Mouse (Mus musculus) stomach, embryonic 15.5 days (tissue): Measurements from ENCODE around the gene Ltf. TPM values are rescaled to one million over a fixed set of nuclear protein-coding genes. Genes with fewer than 3 reads are reported as not detected.

ENCODE experiments used
- ATAC-seq: fragments of 200-750 bp; cut with Nextera tagmentation; 2 replicates; pipeline ENCODE4 v1.8.0; 2017; ENCODE audit warnings: low read depth, moderate number of reproducible peaks, moderate TSS enrichment; ENCODE audit not compliant: insufficient read depth, low FRiP score
- H3K27ac ChIP-seq: fragments of 300-500 bp; sonication (generic); 2 replicates; pipeline ENCODE4 v1.5.1; 2015; ENCODE audit warnings: mild to moderate bottlenecking, inconsistent platforms
- H3K27me3 ChIP-seq: fragments of 300-500 bp; sonication (generic); replicated peaks from 2 replicates; pipeline ENCODE4 v1.6.1; 2015; ENCODE audit warnings: inconsistent platforms
- H3K36me3 ChIP-seq: fragments of 300-500 bp; sonication (generic); 2 replicates; pipeline ENCODE4 v1.6.1; 2015; ENCODE audit warnings: inconsistent platforms
- H3K4me1 ChIP-seq: fragments of 300-500 bp; sonication (generic); 2 replicates; pipeline ENCODE4 v1.6.1; 2015; ENCODE audit warnings: inconsistent platforms
- H3K4me2 ChIP-seq: fragments of 300-500 bp; sonication (generic); 2 replicates; pipeline ENCODE4 v1.6.1; 2015; ENCODE audit warnings: mild to moderate bottlenecking, inconsistent platforms
- H3K4me3 ChIP-seq: fragments of 300-500 bp; sonication (generic); replicated peaks from 2 replicates; pipeline ENCODE4 v1.5.1; 2015; ENCODE audit warnings: inconsistent platforms
- H3K9ac ChIP-seq: fragments of 300-500 bp; sonication (generic); 2 replicates; pipeline ENCODE4 v1.6.1; 2015; ENCODE audit warnings: inconsistent platforms
- H3K9me3 ChIP-seq: fragments of 300-500 bp; sonication (generic); 2 replicates; pipeline ENCODE4 v1.6.1; 2016; ENCODE audit warnings: inconsistent platforms
- WGBS: fragments of 180-500 bp; shearing (Covaris S2); methylation state at CpG from one replicate; pipeline ENCODE4 v1.1.7; 2015; 5-methylcytosine and 5-hydroxymethylcytosine counted together
- polyA plus RNA-seq: library from polyadenylated mRNA; unstranded; fragments of >200 nt; fragmentation: Nextera tagmentation; extraction: Ambion mirVana; gene quantifications from 2 replicates; pipeline ENCODE4 v1.2.1, GENCODE M21; 2015

Ltf gene
- polyA plus RNA-seq, 1 experiment from 2014 or later = 32.0 TPM

DNA sequence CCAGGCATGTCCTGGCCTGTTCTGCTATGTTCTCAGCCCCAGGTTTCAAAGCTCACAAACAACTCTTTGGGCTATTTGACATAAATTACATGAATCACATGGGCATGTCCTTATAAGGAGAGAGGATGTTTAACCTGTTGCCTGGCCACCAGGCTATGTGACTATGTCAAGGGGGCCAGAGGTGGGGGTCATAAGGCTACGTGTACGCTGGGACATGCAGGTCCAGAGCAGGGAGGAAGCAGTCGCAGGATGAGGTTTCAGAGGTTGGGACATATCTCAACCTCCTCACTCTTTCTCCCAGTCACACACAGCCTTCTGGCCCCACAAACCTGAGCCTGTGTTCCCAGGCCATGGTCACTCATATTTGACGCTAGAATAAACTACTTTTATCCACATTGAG lies 48.0 kb downstream of the Ltf start:
- no peak for ATAC-seq
- no peak overlapping the region for H3K27ac ChIP-seq
- no peak overlapping the region for H3K9ac ChIP-seq
- no peaks in the 10 kb centered on the region for H3K9me3 ChIP-seq
- 53% methylated on average over 4 of the region's 4 CpGs for WGBS
- H3K4me2 ChIP-seq = no peak overlapping the region
- H3K4me3 ChIP-seq = no peak overlapping the region
- no peaks in the 10 kb centered on the region for H3K27me3 ChIP-seq
- no peaks in the 10 kb centered on the region for H3K4me1 ChIP-seq
- no peaks in the 10 kb centered on the region for H3K36me3 ChIP-seq

DNA sequence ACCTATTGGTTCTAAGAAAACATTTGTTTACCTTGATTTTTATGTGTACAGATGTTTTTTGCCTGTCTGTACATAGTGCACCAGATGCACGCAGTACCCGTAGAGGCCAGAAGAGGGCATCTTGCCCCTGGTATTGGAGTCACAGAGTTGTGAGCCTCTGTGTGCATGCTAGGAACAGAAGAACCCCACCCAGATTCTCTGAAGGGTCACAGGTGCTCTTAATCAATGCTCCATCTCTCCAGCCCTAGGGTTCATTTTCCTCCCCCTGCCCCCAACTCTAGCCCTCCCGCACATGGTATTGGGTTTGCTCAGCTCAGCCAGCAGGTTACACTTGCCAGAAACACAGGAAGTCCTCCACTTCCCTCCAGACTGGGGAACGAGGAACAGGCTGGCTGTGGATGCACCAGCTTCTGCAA lies 51.5 kb downstream of the Ltf start:
- Histone ChIP-seq H3K4me2 (no peak overlapping the region), H3K9me3 (no peaks in the 10 kb centered on the region), H3K36me3 (no peaks in the 10 kb centered on the region), H3K9ac (no peak overlapping the region), H3K27ac (no peak overlapping the region), H3K27me3 (no peaks in the 10 kb centered on the region), H3K4me1 (no peaks in the 10 kb centered on the region), H3K4me3 (no peak overlapping the region)
- WGBS = 22% methylated on average over 4 of the region's 4 CpGs
- ATAC-seq = no peak

- WGBS = 42% methylated on average over 7 of the region's 7 CpGs
- Histone ChIP-seq H3K9ac (no peak overlapping the region), H3K27me3 (no peaks in the 10 kb centered on the region), H3K4me3 (no peak overlapping the region), H3K4me2 (no peak overlapping the region), H3K27ac (no peak overlapping the region), H3K9me3 (no peaks in the 10 kb centered on the region), H3K36me3 (no peaks in the 10 kb centered on the region), H3K4me1 (no peaks in the 10 kb centered on the region)
- no peak for ATAC-seq
Measured at GRCm38 (mm10) chr9:111072175-111072574, 53.1 kb downstream of the Ltf start.

GRCm38 (mm10) chr9:111072971-111073370 lies 53.9 kb downstream of the Ltf start:
- Histone ChIP-seq H3K36me3 (no peaks in the 10 kb centered on the region), H3K27me3 (no peaks in the 10 kb centered on the region), H3K9me3 (no peaks in the 10 kb centered on the region), H3K27ac (no peak overlapping the region), H3K4me1 (no peaks in the 10 kb centered on the region), H3K4me2 (no peak overlapping the region), H3K4me3 (no peak overlapping the region), H3K9ac (no peak overlapping the region)
- ATAC-seq = no peak
- 69% methylated on average over 4 of the region's 4 CpGs for WGBS

GRCm38 (mm10) chr9:111077745-111078144 lies 58.7 kb downstream of the Ltf start:
- 66% methylated on average over 5 of the region's 5 CpGs for WGBS
- no peaks in the 10 kb centered on the region for H3K4me1 ChIP-seq
- H3K9ac ChIP-seq = no peak overlapping the region
- no peak overlapping the region for H3K4me2 ChIP-seq
- no peaks in the 10 kb centered on the region for H3K9me3 ChIP-seq
- no peaks in the 10 kb centered on the region for H3K36me3 ChIP-seq
- no peaks in the 10 kb centered on the region for H3K27me3 ChIP-seq
- ATAC-seq = no peak
- H3K27ac ChIP-seq = no peak overlapping the region
- H3K4me3 ChIP-seq = no peak overlapping the region

GRCm38 (mm10) chr9:111080801-111081200 lies 61.7 kb downstream of the Ltf start:
- no peak for ATAC-seq

GRCm38 (mm10) chr9:111081765-111082164 lies 62.7 kb downstream of the Ltf start:
- no peaks in the 10 kb centered on the region for H3K9me3 ChIP-seq
- 77% methylated on average over 5 of the region's 5 CpGs for WGBS
- ATAC-seq = no peak

More at GRCm38 (mm10) chr9:111080801-111081200, 61.7 kb downstream of the Ltf start:
- no peak overlapping the region for H3K27ac ChIP-seq
- H3K9me3 ChIP-seq = no peaks in the 10 kb centered on the region
- no peak overlapping the region for H3K9ac ChIP-seq
- 93% methylated on average over 8 of the region's 8 CpGs for WGBS
- H3K4me2 ChIP-seq = no peak overlapping the region
- H3K4me3 ChIP-seq = no peak overlapping the region
- H3K36me3 ChIP-seq = no peaks in the 10 kb centered on the region
- H3K27me3 ChIP-seq = no peaks in the 10 kb centered on the region
- H3K4me1 ChIP-seq = no peaks in the 10 kb centered on the region

GRCm38 (mm10) chr9:111085329-111085728 lies 66.3 kb downstream of the Ltf start:
- no peaks in the 10 kb centered on the region for H3K36me3 ChIP-seq
- ATAC-seq = no peak
- H3K27me3 ChIP-seq = no peaks in the 10 kb centered on the region
- 0 out of 2 replicates have a peak, but pooled peaks cover 3% of the 10 kb centered on the region for H3K4me1 ChIP-seq
- no peak overlapping the region for H3K27ac ChIP-seq
- no peak overlapping the region for H3K4me2 ChIP-seq
- H3K9me3 ChIP-seq = no peaks in the 10 kb centered on the region
- no peak overlapping the region for H3K4me3 ChIP-seq
- no peak overlapping the region for H3K9ac ChIP-seq
- WGBS = 51% methylated on average over 4 of the region's 4 CpGs

More at GRCm38 (mm10) chr9:111081765-111082164, 62.7 kb downstream of the Ltf start:
- Histone ChIP-seq H3K9ac (no peak overlapping the region), H3K27ac (no peak overlapping the region), H3K4me2 (no peak overlapping the region), H3K27me3 (no peaks in the 10 kb centered on the region), H3K4me3 (no peak overlapping the region), H3K36me3 (no peaks in the 10 kb centered on the region), H3K4me1 (no peaks in the 10 kb centered on the region)

GRCm38 (mm10) chr9:111086137-111086536 lies 67.1 kb downstream of the Ltf start:
- ATAC-seq = no peak
- no peak overlapping the region for H3K4me2 ChIP-seq

GRCm38 (mm10) chr9:111086995-111087606 lies 68.0 kb downstream of the Ltf start:
- Histone ChIP-seq H3K36me3 (no peaks in the 10 kb centered on the region), H3K4me3 (no peak overlapping the region), H3K27ac (no peak overlapping the region), H3K4me2 (no peak overlapping the region), H3K27me3 (no peaks in the 10 kb centered on the region), H3K9me3 (no peaks in the 10 kb centered on the region), H3K9ac (no peak overlapping the region), H3K4me1 (0 out of 2 replicates have a peak, but pooled peaks cover 3% of the 10 kb centered on the region)
- no peak for ATAC-seq
- WGBS = 28% methylated on average over 3 of the region's 3 CpGs

More at GRCm38 (mm10) chr9:111086137-111086536, 67.1 kb downstream of the Ltf start:
- Histone ChIP-seq H3K9me3 (no peaks in the 10 kb centered on the region), H3K36me3 (no peaks in the 10 kb centered on the region), H3K27me3 (no peaks in the 10 kb centered on the region), H3K27ac (no peak overlapping the region), H3K4me1 (0 out of 2 replicates have a peak, but pooled peaks cover 3% of the 10 kb centered on the region), H3K4me3 (no peak overlapping the region), H3K9ac (no peak overlapping the region)
- WGBS = 69% methylated on average over 6 of the region's 6 CpGs

DNA sequence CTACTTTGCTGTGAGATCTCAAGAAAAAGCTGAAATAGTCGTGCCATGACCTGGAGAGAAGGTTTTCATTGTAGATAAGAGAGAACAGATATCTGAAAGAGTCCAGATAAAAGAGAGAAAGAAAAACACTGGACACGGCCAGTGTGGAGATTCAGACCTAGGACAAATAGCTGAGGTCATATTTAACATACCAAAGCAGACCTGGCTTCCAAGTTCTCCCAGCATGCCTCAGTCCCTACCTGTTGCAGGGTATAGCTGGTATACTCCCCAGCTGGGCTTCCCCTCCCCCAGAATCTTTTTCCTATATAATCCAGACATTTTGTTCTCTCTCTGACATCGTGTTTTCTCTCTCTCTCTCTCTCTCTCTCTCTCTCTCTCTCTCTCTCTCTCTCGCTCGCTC lies 68.9 kb downstream of the Ltf start:
- no peaks in the 10 kb centered on the region for H3K36me3 ChIP-seq
- 0 out of 2 replicates have a peak, but pooled peaks cover 3% of the 10 kb centered on the region for H3K4me1 ChIP-seq
- no peaks in the 10 kb centered on the region for H3K9me3 ChIP-seq
- no peak overlapping the region for H3K4me2 ChIP-seq
- no peak overlapping the region for H3K27ac ChIP-seq
- no peak overlapping the region for H3K9ac ChIP-seq
- no peak overlapping the region for H3K4me3 ChIP-seq
- 10% methylated on average over 5 of the region's 5 CpGs for WGBS
- H3K27me3 ChIP-seq = no peaks in the 10 kb centered on the region
- ATAC-seq = no peak

DNA sequence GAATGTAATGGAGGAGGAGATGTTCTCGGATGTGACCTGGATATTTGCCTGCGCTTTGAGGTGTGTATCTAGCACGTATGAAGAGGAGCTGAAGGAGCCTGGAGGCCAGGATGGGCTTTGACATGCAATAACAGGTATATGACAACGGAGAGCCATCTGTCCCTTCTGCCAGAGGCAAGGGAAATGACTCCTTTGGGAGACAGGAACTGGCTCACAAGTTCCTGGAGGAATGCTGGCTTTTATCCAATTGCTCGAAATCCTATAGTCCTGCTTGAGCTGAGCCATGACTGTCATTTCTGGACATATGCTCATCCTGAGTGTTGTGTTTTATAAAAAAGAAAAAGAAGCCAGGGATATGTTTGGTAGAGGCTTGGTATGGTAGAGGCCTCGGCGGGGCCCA lies 69.8 kb downstream of the Ltf start:
- Histone ChIP-seq H3K9ac (no peak overlapping the region), H3K4me3 (no peak overlapping the region), H3K36me3 (no peaks in the 10 kb centered on the region), H3K27me3 (no peaks in the 10 kb centered on the region), H3K27ac (no peak overlapping the region), H3K4me2 (no peak overlapping the region), H3K9me3 (no peaks in the 10 kb centered on the region), H3K4me1 (0 out of 2 replicates have a peak, but pooled peaks cover 3% of the 10 kb centered on the region)
- no peak for ATAC-seq
- 36% methylated on average over 7 of the region's 7 CpGs for WGBS
